Mouse (Mus musculus) liver, embryonic 14.5 days (tissue): Measurements from ENCODE around the gene Slc25a13. TPM values are rescaled to one million over a fixed set of nuclear protein-coding genes. Genes with fewer than 3 reads are reported as not detected.
A peak's percentile ranks its signal among the peaks of the same experiment; 100 is the strongest.

ENCODE experiments used
- ATAC-seq: fragments of 200-750 bp; cut with Nextera tagmentation; 2 replicates; pipeline ENCODE4 v1.8.0; 2017; ENCODE audit warnings: moderate number of reproducible peaks, mild to moderate bottlenecking, moderate library complexity; ENCODE audit not compliant: insufficient read depth
- DNase-seq, 3 experiments: peaks; one replicate each; pipeline ENCODE4 v3.0.0-alpha.2; 2012 to 2013; ENCODE audit warnings: low read depth in 3 of 3, low spot score in 3 of 3
- H3K27ac ChIP-seq: fragments of 300-500 bp; sonication (generic); 2 replicates; pipeline ENCODE4 v1.5.1; 2014; ENCODE audit warnings: moderate library complexity, mild to moderate bottlenecking, control low read depth, inconsistent platforms
- H3K27me3 ChIP-seq: fragments of 300-500 bp; sonication (generic); 2 replicates; pipeline ENCODE4 v1.6.1; 2014; ENCODE audit warnings: mild to moderate bottlenecking, low read length, moderate library complexity; ENCODE audit not compliant: control insufficient read depth, insufficient read depth
- H3K36me3 ChIP-seq: fragments of 300-500 bp; sonication (generic); replicated peaks from 2 replicates; pipeline ENCODE4 v1.6.1; 2014; ENCODE audit warnings: low read depth; ENCODE audit not compliant: control insufficient read depth, insufficient read depth
- H3K4me1 ChIP-seq, 2 experiments: fragments of 200-500 bp in 1 of 2; fragments of 300-500 bp in 1 of 2; sonication (generic) in 1 of 2; replicated peaks; 2 replicates each; pipeline ENCODE4 v1.6.1; 2012 to 2014; ENCODE audit warnings: antibody characterized with exemption in 1 of 2, inconsistent platforms in 1 of 2, low read length in 1 of 2; ENCODE audit not compliant: control insufficient read depth in 2 of 2, insufficient read depth in 2 of 2
- H3K4me2 ChIP-seq: fragments of 300-500 bp; sonication (generic); 2 replicates; pipeline ENCODE4 v1.6.1; 2014; ENCODE audit warnings: low read depth, mild to moderate bottlenecking, control low read depth, moderate library complexity
- H3K4me3 ChIP-seq, 2 experiments: fragments of 200-500 bp in 1 of 2; fragments of 300-500 bp in 1 of 2; sonication (generic) in 1 of 2; 2 replicates each; pipeline ENCODE4 v1.5.1; 2012 to 2014; ENCODE audit warnings: low read depth in 2 of 2, low read length in 2 of 2, mild to moderate bottlenecking in 2 of 2, control low read depth in 1 of 2, inconsistent platforms in 1 of 2, moderate library complexity in 1 of 2; ENCODE audit not compliant: insufficient read depth in 1 of 2
- H3K9ac ChIP-seq: fragments of 300-500 bp; sonication (generic); replicated peaks from 2 replicates; pipeline ENCODE4 v1.6.1; 2014; ENCODE audit warnings: mild to moderate bottlenecking, control low read depth, moderate library complexity
- H3K9me3 ChIP-seq: fragments of 300-500 bp; sonication (generic); 2 replicates; pipeline ENCODE4 v1.6.1; 2016; ENCODE audit warnings: low read length, mixed read lengths; ENCODE audit not compliant: control insufficient read depth
- CTCF ChIP-seq: IDR thresholded peaks from 2 replicates; pipeline ENCODE4 v1.5.1; 2016; ENCODE audit warnings: antibody characterized with exemption, low read depth, control low read depth
- EP300 ChIP-seq: IDR thresholded peaks from 2 replicates; pipeline ENCODE4 v1.6.1; 2016; ENCODE audit warnings: antibody characterized with exemption, low read depth
- WGBS: fragments of 180-500 bp; shearing (Covaris S2); extraction: QIAGEN DNeasy Blood & Tissue Kit; methylation state at CpG from one replicate; pipeline ENCODE4 v1.1.7; 2014; ENCODE audit not compliant: insufficient replicate concordance; 5-methylcytosine and 5-hydroxymethylcytosine counted together
- polyA plus RNA-seq, 2 experiments: library from polyadenylated mRNA; depleted of rRNA in 1 of 2; stranded (reverse) in 1 of 2; unstranded in 1 of 2; fragments of >200 nt; fragmentation: Nextera tagmentation in 1 of 2; extraction: Ambion mirVana in 1 of 2; gene quantifications; 2 replicates each; pipeline versions ENCODE4 v1.2.1 to v1.2.3; 2012 to 2014

The Slc25a13 gene
- polyA plus RNA-seq, 2 experiments: 11.6 to 26.0 TPM

- Histone ChIP-seq H3K27ac (no peak overlapping the region), H3K4me2 (no peak overlapping the region), H3K36me3 (no peaks in the 10 kb centered on the region), H3K9me3 (no peaks in the 10 kb centered on the region), H3K4me1 (no peaks in the 10 kb centered on the region), H3K4me3 (no peak overlapping the region), H3K27me3 (no peaks in the 10 kb centered on the region), H3K9ac (no peak overlapping the region)
- no peak for ATAC-seq
- no peak for DNase-seq
- TF ChIP-seq CTCF (no peak), EP300 (no peak)
- WGBS: 31% methylated on average over 15 of the region's 15 CpGs
Observed at GRCm38 (mm10) chr6:6015616-6016015, 201.4 kb downstream of the Slc25a13 start.

GRCm38 (mm10) chr6:6011364-6011763 lies 205.6 kb downstream of the Slc25a13 start:
- WGBS: 60% methylated on average over 2 of the region's 2 CpGs

GRCm38 (mm10) chr6:6005762-6006431 lies 211.1 kb downstream of the Slc25a13 start:
- H3K27ac ChIP-seq: no peak overlapping the region
- TF ChIP-seq CTCF (peak; percentile 85), EP300 (no peak)
- peak in 2 of 3 experiments; percentile 9 to 13 for DNase-seq
- peaks cover 4% of the 10 kb centered on the region; the same call in 1 of the 2 replicates for H3K27me3 ChIP-seq
- H3K4me1 ChIP-seq: no peaks in the 10 kb centered on the region
- no peaks in the 10 kb centered on the region for H3K9me3 ChIP-seq
- peak overlapping the region; percentile 65 for H3K4me2 ChIP-seq
- peak overlapping the region; percentile 39 to 50 for H3K4me3 ChIP-seq
- H3K36me3 ChIP-seq: no peaks in the 10 kb centered on the region
- no peak overlapping the region for H3K9ac ChIP-seq
- WGBS: 4% methylated on average over 42 of the region's 42 CpGs
- ATAC-seq: 0 out of 2 replicates have a peak, but pooled peaks have one; percentile 41

More at GRCm38 (mm10) chr6:6011364-6011763, 205.6 kb downstream of the Slc25a13 start:
- no peaks in the 10 kb centered on the region for H3K36me3 ChIP-seq
- TF ChIP-seq EP300 (no peak), CTCF (no peak)
- no peaks in the 10 kb centered on the region for H3K4me1 ChIP-seq
- no peak overlapping the region for H3K27ac ChIP-seq
- H3K4me3 ChIP-seq: no peak overlapping the region
- H3K27me3 ChIP-seq: peaks cover under 1% of the 10 kb centered on the region; the same call in 1 of the 2 replicates
- no peak overlapping the region for H3K4me2 ChIP-seq
- H3K9me3 ChIP-seq: no peaks in the 10 kb centered on the region
- ATAC-seq (no peak), DNase-seq (no peak)
- H3K9ac ChIP-seq: no peak overlapping the region

GRCm38 (mm10) chr6:6004756-6005485 lies 212.1 kb downstream of the Slc25a13 start:
- Histone ChIP-seq H3K4me1 (no peaks in the 10 kb centered on the region), H3K9ac (no peak overlapping the region), H3K27me3 (peaks cover 4% of the 10 kb centered on the region; the same call in 1 of the 2 replicates), H3K27ac (no peak overlapping the region), H3K36me3 (no peaks in the 10 kb centered on the region), H3K4me2 (no peak overlapping the region), H3K4me3 (no peak overlapping the region), H3K9me3 (no peaks in the 10 kb centered on the region)
- ATAC-seq (no peak), DNase-seq (no peak)
- WGBS: 46% methylated on average over 12 of the region's 12 CpGs
- TF ChIP-seq EP300: no peak
- TF ChIP-seq CTCF: no peak

- Histone ChIP-seq H3K27ac (no peak overlapping the region), H3K9ac (no peak overlapping the region), H3K9me3 (no peaks in the 10 kb centered on the region), H3K4me2 (no peak overlapping the region), H3K36me3 (no peaks in the 10 kb centered on the region), H3K4me1 (no peaks in the 10 kb centered on the region), H3K27me3 (peaks cover 4% of the 10 kb centered on the region; the same call in 1 of the 2 replicates), H3K4me3 (no peak overlapping the region)
- 57% methylated on average over 3 of the region's 3 CpGs for WGBS
- no peak for DNase-seq
- TF ChIP-seq CTCF (no peak), EP300 (no peak)
- no peak for ATAC-seq
Observed at GRCm38 (mm10) chr6:6002061-6002460, 214.9 kb downstream of the Slc25a13 start.
